Mouse (Mus musculus): ENCODE results near the gene Cyp26a1.
A peak's percentile ranks its signal among the peaks of the same experiment; 100 is the strongest.

Gene Cyp26a1

GRCm38 (mm10) chr19:37697651-37698272 lies at the start of gene Cyp26a1:
Cyp26a1 (plus strand) TSS chr19:37697798.
- DNase-seq, result peak; percentile 44

- DNase-seq, result no peak
These were observed 49.6 kb upstream of the Cyp26a1 start for GRCm38 (mm10) chr19:37647994-37648393.

- no peak for DNase-seq
These were observed 47.1 kb upstream of the Cyp26a1 start for GRCm38 (mm10) chr19:37650526-37650925.

GRCm38 (mm10) chr19:37654012-37654411 lies 43.6 kb upstream of the Cyp26a1 start:
- DNase-seq, result no peak

- peak; percentile 58 for DNase-seq
These were observed 41.2 kb upstream of the Cyp26a1 start for GRCm38 (mm10) chr19:37656441-37656840.

GRCm38 (mm10) chr19:37665256-37665655 lies 32.3 kb upstream of the Cyp26a1 start:
- DNase-seq, result no peak

- DNase-seq, result no peak
These were observed 29.6 kb upstream of the Cyp26a1 start for GRCm38 (mm10) chr19:37667855-37668594.

- DNase-seq, result no peak
These were observed 28.9 kb upstream of the Cyp26a1 start for GRCm38 (mm10) chr19:37668657-37669056.

- DNase-seq, result peak; percentile 18
These were observed 28.1 kb upstream of the Cyp26a1 start for GRCm38 (mm10) chr19:37669486-37669885.

GRCm38 (mm10) chr19:37673393-37673792 lies 24.2 kb upstream of the Cyp26a1 start:
- no peak for DNase-seq

- DNase-seq, result no peak
These were observed 12.3 kb upstream of the Cyp26a1 start, which contains the start of gene Cyp26c1 for GRCm38 (mm10) chr19:37685281-37685680. Cyp26c1 (plus strand) TSS chr19:37685581.

- no peak for DNase-seq
These were observed 11.3 kb upstream of the Cyp26a1 start for GRCm38 (mm10) chr19:37686347-37686746.

GRCm38 (mm10) chr19:37686941-37687850 lies 10.4 kb upstream of the Cyp26a1 start:
- peak; percentile 43 for DNase-seq

- no peak for DNase-seq
These were observed 8.1 kb upstream of the Cyp26a1 start for GRCm38 (mm10) chr19:37689478-37689877.

GRCm38 (mm10) chr19:37690716-37691115 lies 6.9 kb upstream of the Cyp26a1 start:
- peak; percentile 35 for DNase-seq

GRCm38 (mm10) chr19:37692879-37693278 lies 4.7 kb upstream of the Cyp26a1 start:
- peak; percentile 55 for DNase-seq

- DNase-seq, result no peak
These were observed 2.5 kb upstream of the Cyp26a1 start for GRCm38 (mm10) chr19:37695146-37695545.

GRCm38 (mm10) chr19:37695762-37696602 lies 1.6 kb upstream of the Cyp26a1 start:
- DNase-seq, result no peak

GRCm38 (mm10) chr19:37696603-37697334 lies 829 bp upstream of the Cyp26a1 start:
- DNase-seq, result no peak

GRCm38 (mm10) chr19:37697335-37697636 lies 312 bp upstream of the Cyp26a1 start:
- no peak for DNase-seq

- peak; percentile 45 for DNase-seq
These were observed 919 bp downstream of the Cyp26a1 start for GRCm38 (mm10) chr19:37698273-37699160.

Measured in kidney, postnatal 10 days (tissue).